Mouse (Mus musculus) cerebellum, adult 11 months (tissue): ENCODE measurements around the gene Ppp2r5d.

Experiments used
- DNase-seq: peaks from one replicate; pipeline ENCODE4 v3.0.0; 2022

Ppp2r5d gene

DNA sequence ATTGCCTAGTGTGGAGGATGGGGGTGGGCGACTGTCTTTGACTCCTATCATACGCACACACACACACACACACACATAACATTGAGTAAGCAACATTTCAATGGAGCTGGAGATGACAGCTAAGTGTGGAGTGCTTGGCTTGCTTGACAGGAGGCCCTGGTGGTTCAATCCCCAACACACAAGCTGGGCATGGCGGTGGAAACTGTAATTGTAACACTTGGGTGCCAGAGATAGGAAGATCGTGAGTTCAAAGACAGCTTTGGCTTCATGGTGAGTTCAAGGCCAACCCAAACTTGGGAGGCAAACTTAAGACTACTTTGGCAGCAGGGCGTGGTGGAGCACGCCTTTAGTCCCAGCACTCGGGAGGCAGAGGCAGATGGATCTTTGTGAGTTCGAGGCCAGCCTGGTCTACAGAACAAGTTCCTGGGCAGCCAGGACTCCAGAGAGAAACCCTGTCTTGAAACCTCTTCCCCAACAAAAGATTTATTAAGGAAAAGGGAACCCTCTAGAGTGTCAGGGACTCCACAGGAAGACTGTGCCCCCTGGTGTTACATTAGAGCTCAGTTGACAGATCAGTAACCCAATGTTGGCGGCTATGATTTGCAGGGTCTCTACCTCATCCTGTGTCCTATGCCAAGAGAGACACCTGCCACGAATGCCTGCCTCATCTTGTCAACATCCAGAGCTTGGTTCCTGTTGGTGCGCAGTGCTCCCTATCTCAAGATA is 10.0 kb upstream of the Ppp2r5d start:
- no peak for DNase-seq

DNA sequence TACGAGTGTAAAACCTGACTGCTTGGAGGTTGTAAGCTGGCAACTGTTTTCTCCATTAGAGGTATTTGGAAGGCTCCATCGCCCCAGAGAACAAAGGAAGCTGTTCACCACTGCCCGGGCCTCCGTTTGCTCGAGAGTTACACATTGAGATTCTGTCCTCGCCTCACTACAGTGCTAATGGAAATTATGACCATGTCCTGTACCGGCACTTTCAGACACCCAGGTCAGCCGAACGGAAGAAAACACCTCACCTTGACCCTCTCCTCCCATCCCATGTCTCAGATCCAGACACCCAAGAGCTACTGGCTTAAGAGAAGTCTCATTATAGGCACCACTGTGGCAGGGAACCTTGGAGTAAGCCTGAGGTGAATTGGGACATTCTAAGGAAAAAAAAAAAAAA is 8.9 kb upstream of the Ppp2r5d start:
- no peak for DNase-seq

DNA sequence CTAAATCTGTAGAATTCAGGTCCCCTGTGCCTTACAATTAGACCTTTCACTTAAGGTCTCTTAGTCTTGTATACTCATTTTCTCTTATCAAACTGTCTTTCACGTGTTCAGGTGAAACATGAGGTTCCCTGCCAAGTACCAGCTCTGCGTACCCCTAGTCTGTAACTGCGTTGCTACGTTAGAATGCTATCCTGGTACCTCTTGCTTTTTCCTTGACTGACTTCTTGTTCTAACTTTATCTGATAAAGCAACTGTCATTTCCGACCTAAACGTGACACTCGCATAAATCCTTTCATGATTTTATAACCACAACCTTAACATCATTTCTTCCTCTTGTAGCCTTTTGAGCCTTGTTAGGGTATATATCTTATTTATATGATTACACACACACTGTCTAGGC is 7.5 kb upstream of the Ppp2r5d start:
- no peak for DNase-seq

DNA sequence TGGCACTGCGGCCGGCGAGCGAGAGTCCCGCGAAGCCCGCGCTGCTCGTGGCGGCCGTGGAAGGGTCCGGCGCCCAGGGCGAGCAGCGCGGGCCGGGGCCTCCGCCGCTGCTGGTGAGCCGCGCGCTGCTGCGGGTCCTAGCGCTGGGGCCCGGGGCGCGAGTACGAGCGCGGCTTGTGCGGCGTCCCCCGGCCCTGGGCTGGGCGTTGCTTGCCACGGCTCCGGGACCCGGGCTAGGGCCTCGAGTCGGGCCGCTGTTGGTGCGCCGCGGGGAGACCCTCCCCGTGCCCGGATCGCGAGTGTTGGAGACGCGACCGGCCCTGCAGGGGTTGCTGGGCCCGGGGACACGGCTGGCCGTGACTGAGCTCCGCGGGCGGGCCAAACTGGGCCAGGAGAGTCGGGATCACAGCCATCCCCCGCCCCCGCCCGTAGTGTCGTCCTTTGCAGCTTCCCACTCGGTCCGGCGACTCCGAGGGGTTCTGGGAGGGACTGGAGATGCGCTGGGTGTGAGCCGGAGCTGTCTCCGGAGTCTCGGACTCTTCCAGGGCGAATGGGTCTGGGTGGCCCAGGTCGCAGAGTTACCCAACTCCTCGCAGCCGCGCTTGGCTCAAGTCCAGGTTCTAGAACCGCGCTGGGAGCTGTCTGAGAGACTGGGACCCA is 6.8 kb upstream of the Ppp2r5d start:
- DNase-seq: no peak

- peak; percentile 91 for DNase-seq
Observed at GRCm38 (mm10) chr17:46710959-46711597, 6.2 kb upstream of the Ppp2r5d start, which contains the start of gene Pex6. TSS of gene Pex6 (plus strand) at chr17:46711463.

DNA sequence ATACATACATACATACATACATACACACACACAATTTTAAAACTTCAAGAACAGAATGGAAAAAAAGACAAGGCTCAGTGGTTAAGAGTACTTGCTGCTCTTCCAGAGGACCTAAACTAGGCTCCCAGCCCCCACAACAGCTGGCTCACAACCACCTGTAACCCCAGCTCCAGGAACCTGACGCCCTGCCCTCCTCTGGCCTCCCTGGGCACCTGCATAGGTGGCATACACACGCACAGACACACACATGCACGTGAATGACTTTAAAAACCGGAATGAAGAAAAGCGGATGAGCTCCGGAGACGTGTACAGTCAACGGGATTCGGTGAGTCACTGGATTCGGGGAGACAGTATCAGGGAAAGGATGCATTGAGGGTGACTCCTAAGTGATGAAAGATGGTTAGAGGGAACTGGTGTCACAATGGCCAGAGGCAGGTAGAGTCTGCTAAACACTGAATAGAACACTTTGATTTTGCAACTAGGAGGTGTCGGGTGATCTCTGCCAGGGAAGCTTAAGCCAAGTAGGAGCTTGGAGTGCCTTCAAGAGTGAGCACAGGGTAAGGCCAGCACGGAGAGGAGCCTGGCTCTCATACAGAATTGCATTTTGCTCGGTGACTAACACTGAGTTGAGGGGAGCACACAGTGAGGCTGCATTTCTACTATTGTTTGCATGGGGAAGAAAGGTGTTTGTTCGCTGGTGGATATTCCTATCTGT is 1.6 kb upstream of the Ppp2r5d start:
- DNase-seq: no peak

DNA sequence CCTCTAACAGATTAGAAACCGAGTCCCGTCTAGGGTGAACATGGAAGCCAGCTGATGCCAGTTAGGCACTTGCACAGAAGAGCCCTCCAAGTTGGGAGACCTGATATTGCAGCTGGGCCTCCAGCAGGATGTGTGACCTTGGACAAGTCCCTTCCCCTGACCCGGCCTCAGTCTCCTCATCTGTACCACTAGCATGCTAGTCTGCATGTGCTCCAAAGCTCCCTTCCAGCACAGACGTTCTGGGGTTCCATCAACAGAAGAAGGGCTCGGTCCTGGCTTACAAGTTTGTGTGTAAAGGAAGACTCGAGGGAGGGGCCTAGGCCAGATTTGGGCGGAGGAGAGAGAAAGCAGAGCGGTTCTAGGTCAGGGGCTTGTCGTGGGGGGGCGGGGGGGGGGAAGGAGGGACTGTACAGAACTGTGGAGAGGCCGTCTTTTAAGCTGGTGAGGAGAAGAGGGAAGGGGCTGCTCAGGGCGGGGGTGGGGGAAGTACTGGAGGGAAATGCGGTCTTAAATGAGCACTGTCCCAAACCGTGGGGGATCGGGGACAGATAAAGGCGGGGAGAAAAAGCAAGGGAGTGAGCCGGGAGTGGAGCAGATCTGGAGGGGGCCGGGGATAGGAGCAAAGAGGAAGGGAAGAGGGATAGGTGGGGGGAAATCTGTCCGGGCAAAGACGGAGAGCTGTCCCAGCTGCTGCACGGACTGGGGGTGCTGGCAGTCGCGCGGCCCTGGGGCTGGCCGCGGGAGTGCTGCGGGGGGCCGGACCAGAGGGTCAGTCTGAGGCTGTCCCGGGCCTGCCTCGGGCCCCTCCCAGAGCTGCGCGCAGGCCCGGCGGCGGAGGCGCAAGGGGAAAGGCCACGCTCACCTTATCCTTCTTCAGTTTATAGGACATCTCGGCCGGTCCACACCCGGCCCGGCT is 682 bp downstream of the Ppp2r5d start:
- DNase-seq: no peak

GRCm38 (mm10) chr17:46702506-46702905 is 2.4 kb downstream of the Ppp2r5d start:
- no peak for DNase-seq

- no peak for DNase-seq
Observed at GRCm38 (mm10) chr17:46702100-46702499, 2.8 kb downstream of the Ppp2r5d start.

- no peak for DNase-seq
Observed at GRCm38 (mm10) chr17:46701489-46701888, 3.4 kb downstream of the Ppp2r5d start.

DNA sequence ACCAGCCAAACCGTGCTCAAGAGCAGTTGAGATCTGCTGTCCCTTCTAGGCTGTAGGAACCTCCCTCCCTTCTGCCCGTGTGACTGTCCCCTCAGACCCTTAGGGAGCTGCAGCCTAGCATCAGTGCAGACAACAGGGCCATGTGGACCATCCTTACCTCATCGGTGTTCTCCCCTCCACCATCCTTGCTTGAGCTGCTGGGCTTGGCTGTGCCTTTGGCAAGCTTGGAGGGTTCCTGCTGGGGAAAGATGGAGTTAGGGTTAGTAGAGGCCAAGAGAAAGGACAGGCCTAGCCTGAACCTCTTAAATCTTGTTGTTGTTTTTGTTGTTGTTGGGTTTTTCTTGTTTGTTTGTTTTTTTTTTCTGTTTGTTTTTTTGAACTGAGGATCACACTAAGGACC is 5.0 kb downstream of the Ppp2r5d start:
- DNase-seq: no peak

GRCm38 (mm10) chr17:46699245-46699644 is 5.7 kb downstream of the Ppp2r5d start:
- DNase-seq: no peak

DNA sequence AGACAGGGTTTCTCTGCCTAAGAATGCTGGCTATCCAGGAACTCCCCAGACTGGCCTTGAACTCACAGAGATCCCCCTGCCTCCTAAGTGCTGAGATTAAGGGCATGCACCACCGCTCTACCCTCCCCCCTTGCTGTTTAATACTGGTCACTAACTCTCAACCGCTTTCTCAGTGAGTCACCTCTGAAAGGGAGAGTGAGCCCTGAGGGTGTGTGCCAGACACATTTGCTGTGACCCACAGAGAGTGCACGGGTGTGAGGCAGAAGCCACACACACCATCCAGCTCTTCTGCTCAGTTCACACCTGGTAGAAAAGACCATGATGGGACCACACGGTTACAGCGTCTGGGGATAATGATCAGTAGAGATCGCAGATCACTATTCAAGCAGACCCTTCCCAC is 6.4 kb downstream of the Ppp2r5d start:
- DNase-seq: no peak

DNA sequence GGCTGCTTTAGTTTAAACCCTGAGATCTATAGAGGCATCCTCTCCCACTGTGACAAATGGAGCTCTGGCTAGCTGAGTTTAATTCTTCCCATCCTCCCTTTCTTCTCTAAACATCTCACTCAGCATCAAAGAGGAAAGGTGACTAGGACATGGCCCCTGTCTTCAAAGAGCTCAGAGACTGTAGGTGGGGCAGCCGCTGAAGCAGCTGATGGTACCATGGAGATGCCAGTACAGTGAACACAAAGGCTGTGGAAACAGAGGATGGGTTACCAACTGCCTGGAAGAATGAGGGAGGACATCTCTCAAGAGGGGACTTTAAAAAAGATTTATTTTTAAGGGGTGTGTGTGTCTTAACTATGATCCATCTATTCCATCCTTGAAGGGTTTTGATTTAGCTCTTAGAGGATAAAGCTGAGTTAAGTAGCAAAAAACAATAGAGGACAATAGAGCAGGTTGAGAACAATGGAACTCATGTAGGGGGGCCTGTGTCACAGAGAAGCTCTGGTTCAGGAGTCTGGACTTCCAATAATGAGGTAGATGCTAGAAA is 10.3 kb downstream of the Ppp2r5d start:
- no peak for DNase-seq

GRCm38 (mm10) chr17:46691390-46691789 is 13.5 kb downstream of the Ppp2r5d start:
- no peak for DNase-seq

DNA sequence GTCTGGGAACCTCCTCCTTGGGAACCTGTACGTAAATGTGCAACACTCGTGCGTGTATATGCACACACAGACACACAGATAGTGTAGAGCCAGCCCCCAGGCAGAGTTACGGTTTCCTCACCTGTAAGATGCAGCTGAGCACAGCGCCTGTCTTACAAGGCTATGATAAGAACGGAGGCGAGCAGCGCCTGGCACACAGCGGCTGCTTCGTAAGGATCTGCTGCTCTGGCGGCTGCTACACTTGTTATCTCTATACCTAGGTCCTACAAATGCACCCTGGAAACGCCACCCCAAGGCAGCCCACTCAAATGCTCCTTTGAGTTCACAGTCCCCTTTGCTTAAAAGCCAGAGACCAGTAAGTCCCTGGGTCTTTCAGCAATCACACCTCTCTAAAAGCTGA is 14.2 kb downstream of the Ppp2r5d start:
- no peak for DNase-seq

- no peak for DNase-seq
Observed at GRCm38 (mm10) chr17:46685913-46686312, 19.0 kb downstream of the Ppp2r5d start.

DNA sequence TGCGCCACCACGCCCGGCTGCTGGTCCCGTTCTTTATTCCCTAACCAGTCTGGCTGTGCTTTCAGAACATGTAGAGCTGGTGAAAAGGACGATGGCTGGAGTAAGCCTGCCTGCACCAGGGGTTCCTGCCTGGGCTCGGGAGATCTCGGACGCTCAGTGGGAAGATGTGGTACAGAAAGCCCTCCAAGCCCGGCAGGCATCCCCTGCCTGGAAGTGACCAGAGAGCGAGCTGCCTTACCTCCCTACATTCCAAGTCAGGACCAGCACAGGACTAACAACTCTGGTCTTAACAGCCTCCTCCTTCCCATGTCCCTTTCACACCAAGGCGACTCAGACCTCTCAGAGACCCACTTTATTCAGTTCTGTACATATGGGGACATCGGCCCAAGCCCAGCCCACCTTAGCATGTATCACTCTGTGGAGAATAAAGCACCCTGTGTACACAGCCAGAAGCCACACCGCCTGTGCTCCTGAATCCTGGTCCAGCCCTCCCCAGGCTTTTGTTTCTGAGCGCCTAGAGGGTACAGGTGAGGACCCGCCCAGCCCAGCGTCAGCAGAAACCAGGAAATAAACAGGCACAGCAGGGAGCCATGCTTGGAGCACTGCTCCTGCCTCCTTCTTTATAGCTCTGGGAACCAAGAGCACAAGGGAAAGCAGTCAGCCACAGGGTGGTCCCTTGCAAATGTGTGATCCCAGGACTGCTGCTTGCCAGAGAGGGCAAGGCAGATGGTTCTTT is 22.1 kb downstream of the Ppp2r5d start:
- no peak for DNase-seq

GRCm38 (mm10) chr17:46681466-46682118 is 23.3 kb downstream of the Ppp2r5d start:
- DNase-seq: no peak

GRCm38 (mm10) chr17:46680760-46681373 is 24.0 kb downstream of the Ppp2r5d start, which contains the start of gene Klhdc3:
TSS of gene Klhdc3 (minus strand) at chr17:46680914.
- peak; percentile 98 for DNase-seq
